Mouse (Mus musculus): ENCODE data around the gene Nfix. TPM values are rescaled to one million over a fixed set of nuclear protein-coding genes. Genes with fewer than 3 reads are reported as not detected.
A peak's percentile ranks its signal among the peaks of the same experiment; 100 is the strongest.

The Nfix gene
- polyA plus RNA-seq, 1 experiment from 2014 or later: 10.9 TPM

DNA sequence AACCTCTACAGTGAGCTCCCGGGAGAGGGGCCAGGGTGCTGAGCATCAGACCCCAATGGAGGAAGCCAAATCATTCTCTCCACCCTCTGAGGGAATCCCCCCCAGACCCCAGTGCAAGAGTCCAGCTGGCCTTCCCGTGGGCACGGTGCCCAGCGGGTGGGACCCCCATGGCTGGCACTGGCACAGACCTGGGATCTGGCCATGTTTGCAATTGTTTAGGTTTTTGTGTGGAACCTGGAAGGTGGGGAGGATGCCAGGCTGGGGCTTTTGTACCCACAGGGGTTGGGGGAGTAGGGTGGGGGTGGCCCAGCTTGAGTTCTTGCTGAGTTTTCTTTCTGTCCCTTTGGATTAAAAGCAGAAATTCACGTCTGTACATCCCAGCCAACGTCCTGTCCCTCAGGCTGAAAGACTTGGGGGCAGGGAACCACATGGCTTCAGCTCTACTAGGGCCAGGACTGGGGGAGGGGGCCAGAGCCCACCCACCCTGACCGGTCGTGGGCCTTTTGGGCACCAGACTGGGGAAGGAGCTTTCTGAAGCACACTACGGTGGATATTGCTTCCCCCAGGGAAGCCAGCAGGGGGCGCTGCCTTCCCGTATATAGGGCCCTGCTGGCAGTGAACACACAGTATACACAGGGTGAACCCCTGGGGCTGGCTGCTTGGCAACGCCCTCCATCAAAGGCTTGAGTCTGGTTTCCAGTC lies 91.2 kb downstream of the Nfix start:
- Histone ChIP-seq H3K4me3 (ENCODE audit: low read length) (no peak overlapping the region), H3K36me3 (ENCODE audit: control insufficient read depth, insufficient read depth, low read length) (no peaks in the 10 kb centered on the region), H3K27me3 (ENCODE audit: control insufficient read depth, insufficient read depth, low read length) (peaks cover 64% of the 10 kb centered on the region), H3K27ac (ENCODE audit: low read depth, low read length) (no peak overlapping the region), H3K4me2 (replicated peaks; ENCODE audit: low read depth, low read length) (no peak overlapping the region), H3K9me3 (ENCODE audit: control insufficient read depth, low read length) (no peaks in the 10 kb centered on the region), H3K9ac (ENCODE audit: low read depth, low read length) (no peak overlapping the region), H3K4me1 (ENCODE audit: control insufficient read depth, insufficient read depth, low read length) (peaks cover 59% of the 10 kb centered on the region)
- ATAC-seq (ENCODE audit: low FRiP score, low TSS enrichment): peak; percentile 56
- WGBS: 14% methylated on average over 12 of the region's 12 CpGs

DNA sequence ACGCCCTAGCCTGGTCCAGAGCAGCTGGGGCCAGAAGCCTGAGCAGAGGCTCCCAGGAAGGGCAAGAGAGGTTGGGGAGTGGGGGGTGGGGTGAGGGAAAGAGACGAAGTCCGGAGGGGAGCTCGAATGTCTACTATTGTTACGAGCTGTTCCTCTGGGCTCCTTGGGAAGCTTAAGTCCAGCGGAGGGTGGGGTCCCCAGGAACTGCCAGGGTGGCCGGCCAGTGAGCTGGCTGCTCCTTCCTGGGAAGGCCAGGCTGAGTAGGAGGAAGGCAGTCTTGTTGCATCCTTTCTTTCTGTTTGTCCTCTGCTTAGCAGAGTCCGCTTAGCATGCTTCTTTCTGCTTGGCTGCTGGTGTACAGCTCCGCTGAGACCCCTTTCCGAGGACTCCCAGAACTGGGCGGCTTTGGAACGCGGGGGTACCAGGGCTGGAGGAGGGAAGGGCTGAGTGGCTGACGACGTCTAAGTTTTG lies 92.0 kb downstream of the Nfix start:
- H3K27me3 ChIP-seq (ENCODE audit: control insufficient read depth, insufficient read depth, low read length): peaks cover 66% of the 10 kb centered on the region
- no peak for ATAC-seq (ENCODE audit: low FRiP score, low TSS enrichment)
- WGBS: 7% methylated on average over 15 of the region's 15 CpGs
- peak overlapping the region; percentile 37 for H3K4me2 ChIP-seq (replicated peaks; ENCODE audit: low read depth, low read length)
- H3K4me3 ChIP-seq (ENCODE audit: low read length): peak overlapping the region; percentile 4
- H3K27ac ChIP-seq (ENCODE audit: low read depth, low read length): no peak overlapping the region
- H3K9me3 ChIP-seq (ENCODE audit: control insufficient read depth, low read length): no peaks in the 10 kb centered on the region
- H3K9ac ChIP-seq (ENCODE audit: low read depth, low read length): no peak overlapping the region
- H3K4me1 ChIP-seq (ENCODE audit: control insufficient read depth, insufficient read depth, low read length): peaks cover 55% of the 10 kb centered on the region
- H3K36me3 ChIP-seq (ENCODE audit: control insufficient read depth, insufficient read depth, low read length): no peaks in the 10 kb centered on the region

DNA sequence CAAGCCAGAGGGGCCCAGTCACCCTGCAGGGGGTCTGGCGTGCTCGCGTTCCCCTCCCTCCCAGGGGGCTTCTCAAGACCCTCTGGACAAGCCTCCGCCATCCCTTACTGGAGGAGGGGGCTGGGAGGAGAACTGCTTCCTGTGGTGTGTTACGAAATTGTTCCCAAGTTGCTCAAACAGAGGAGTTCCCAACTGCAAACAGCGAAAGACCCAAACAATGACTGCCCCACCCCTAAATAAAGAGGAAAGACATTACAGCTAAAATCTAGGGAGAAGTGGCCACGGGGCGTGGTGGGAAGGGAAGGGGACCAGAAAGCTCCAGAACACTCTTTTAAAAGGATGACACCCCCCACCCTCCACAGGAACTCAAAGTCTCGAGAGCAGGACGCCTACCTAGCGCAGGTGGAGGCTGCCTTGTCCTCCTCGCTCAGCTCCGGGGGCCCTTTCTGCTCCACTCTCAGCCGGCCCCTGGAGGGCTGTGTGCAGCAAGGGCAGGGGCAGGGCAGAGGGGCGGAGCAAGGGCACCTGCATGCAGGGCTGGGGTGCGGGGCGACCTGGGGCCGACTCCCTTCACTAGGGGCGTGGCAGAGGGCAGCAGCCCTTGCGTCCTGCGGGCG lies 92.8 kb downstream of the Nfix start:
- ATAC-seq (ENCODE audit: low FRiP score, low TSS enrichment): no peak

GRCm38 (mm10) chr8:84706610-84707266 lies 93.4 kb downstream of the Nfix start:
- Histone ChIP-seq H3K36me3 (ENCODE audit: control insufficient read depth, insufficient read depth, low read length) (no peaks in the 10 kb centered on the region), H3K4me3 (ENCODE audit: low read length) (peak overlapping the region; percentile 27), H3K27ac (ENCODE audit: low read depth, low read length) (no peak overlapping the region), H3K4me2 (replicated peaks; ENCODE audit: low read depth, low read length) (peak overlapping the region; percentile 37), H3K9me3 (ENCODE audit: control insufficient read depth, low read length) (no peaks in the 10 kb centered on the region), H3K27me3 (ENCODE audit: control insufficient read depth, insufficient read depth, low read length) (peaks cover 76% of the 10 kb centered on the region), H3K4me1 (ENCODE audit: control insufficient read depth, insufficient read depth, low read length) (peaks cover 42% of the 10 kb centered on the region), H3K9ac (ENCODE audit: low read depth, low read length) (peak overlapping the region; percentile 14; the same call in 1 of the 2 replicates)
- no peak for ATAC-seq (ENCODE audit: low FRiP score, low TSS enrichment)
- WGBS: 3% methylated on average over 44 of the region's 45 CpGs

More for the DNA sequence above, 92.8 kb downstream of the Nfix start:
- Histone ChIP-seq H3K27ac (ENCODE audit: low read depth, low read length) (no peak overlapping the region), H3K4me3 (ENCODE audit: low read length) (peak overlapping the region; percentile 27), H3K9ac (ENCODE audit: low read depth, low read length) (no peak overlapping the region), H3K36me3 (ENCODE audit: control insufficient read depth, insufficient read depth, low read length) (no peaks in the 10 kb centered on the region), H3K4me2 (replicated peaks; ENCODE audit: low read depth, low read length) (peak overlapping the region; percentile 37), H3K4me1 (ENCODE audit: control insufficient read depth, insufficient read depth, low read length) (peaks cover 48% of the 10 kb centered on the region), H3K9me3 (ENCODE audit: control insufficient read depth, low read length) (no peaks in the 10 kb centered on the region), H3K27me3 (ENCODE audit: control insufficient read depth, insufficient read depth, low read length) (peaks cover 73% of the 10 kb centered on the region)
- 6% methylated on average over 22 of the region's 22 CpGs for WGBS

GRCm38 (mm10) chr8:84705960-84706359 lies 94.2 kb downstream of the Nfix start:
- peaks cover 43% of the 10 kb centered on the region for H3K4me1 ChIP-seq (ENCODE audit: control insufficient read depth, insufficient read depth, low read length)
- peak overlapping the region; percentile 1; the same call in 1 of the 2 replicates for H3K9ac ChIP-seq (ENCODE audit: low read depth, low read length)
- H3K27ac ChIP-seq (ENCODE audit: low read depth, low read length): no peak overlapping the region

GRCm38 (mm10) chr8:84704867-84705831 lies 95.0 kb downstream of the Nfix start:
- WGBS: 3% methylated on average over 59 of the region's 61 CpGs
- Histone ChIP-seq H3K9me3 (ENCODE audit: control insufficient read depth, low read length) (no peaks in the 10 kb centered on the region), H3K4me3 (ENCODE audit: low read length) (peak overlapping the region; percentile 28), H3K4me1 (ENCODE audit: control insufficient read depth, insufficient read depth, low read length) (peaks cover 43% of the 10 kb centered on the region), H3K27ac (ENCODE audit: low read depth, low read length) (no peak overlapping the region), H3K27me3 (ENCODE audit: control insufficient read depth, insufficient read depth, low read length) (peaks cover 75% of the 10 kb centered on the region), H3K36me3 (ENCODE audit: control insufficient read depth, insufficient read depth, low read length) (no peaks in the 10 kb centered on the region), H3K4me2 (replicated peaks; ENCODE audit: low read depth, low read length) (peak overlapping the region; percentile 36), H3K9ac (ENCODE audit: low read depth, low read length) (peak overlapping the region; percentile 1; the same call in 1 of the 2 replicates)
- ATAC-seq (ENCODE audit: low FRiP score, low TSS enrichment): no peak

More at GRCm38 (mm10) chr8:84705960-84706359, 94.2 kb downstream of the Nfix start:
- peak overlapping the region; percentile 36 for H3K4me2 ChIP-seq (replicated peaks; ENCODE audit: low read depth, low read length)
- ATAC-seq (ENCODE audit: low FRiP score, low TSS enrichment): no peak
- H3K9me3 ChIP-seq (ENCODE audit: control insufficient read depth, low read length): no peaks in the 10 kb centered on the region
- H3K4me3 ChIP-seq (ENCODE audit: low read length): 0 out of 2 replicates have a peak overlapping the region, but pooled peaks have one; percentile 28
- H3K36me3 ChIP-seq (ENCODE audit: control insufficient read depth, insufficient read depth, low read length): no peaks in the 10 kb centered on the region
- peaks cover 75% of the 10 kb centered on the region for H3K27me3 ChIP-seq (ENCODE audit: control insufficient read depth, insufficient read depth, low read length)
- WGBS: 3% methylated on average over 12 of the region's 12 CpGs

DNA sequence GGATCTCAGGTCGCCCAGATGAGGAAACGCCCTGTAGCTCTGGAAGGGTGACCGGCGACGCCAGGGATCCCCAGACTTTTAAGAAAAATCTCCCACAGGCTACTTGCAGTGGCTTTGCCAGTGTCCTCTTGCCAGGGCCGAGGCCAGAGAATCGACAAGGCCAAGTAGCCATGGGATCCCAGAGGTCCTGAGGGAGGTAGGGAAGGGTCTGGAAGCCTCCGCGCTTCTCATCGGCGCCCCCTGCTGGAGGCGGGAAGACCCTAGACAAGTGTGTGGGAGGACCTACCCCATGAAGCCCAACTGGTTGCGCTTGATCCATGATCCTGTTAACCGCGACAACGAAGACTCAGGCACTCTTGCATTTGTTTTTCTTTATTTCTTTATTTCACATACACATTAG lies 95.8 kb downstream of the Nfix start:
- 0 out of 2 replicates have a peak, but pooled peaks have one; percentile 21 for ATAC-seq (ENCODE audit: low FRiP score, low TSS enrichment)
- WGBS: 1% methylated on average over 16 of the region's 16 CpGs
- Histone ChIP-seq H3K4me2 (replicated peaks; ENCODE audit: low read depth, low read length) (peak overlapping the region; percentile 42), H3K27ac (ENCODE audit: low read depth, low read length) (no peak overlapping the region), H3K9me3 (ENCODE audit: control insufficient read depth, low read length) (no peaks in the 10 kb centered on the region), H3K4me1 (ENCODE audit: control insufficient read depth, insufficient read depth, low read length) (peaks cover 43% of the 10 kb centered on the region), H3K9ac (ENCODE audit: low read depth, low read length) (peak overlapping the region; percentile 34; the same call in 1 of the 2 replicates), H3K36me3 (ENCODE audit: control insufficient read depth, insufficient read depth, low read length) (peaks cover 3% of the 10 kb centered on the region), H3K27me3 (ENCODE audit: control insufficient read depth, insufficient read depth, low read length) (peaks cover 75% of the 10 kb centered on the region), H3K4me3 (ENCODE audit: low read length) (peak overlapping the region; percentile 28)
